Mouse (Mus musculus) urinary bladder, adult 18-20 months (tissue): Measurements from ENCODE around the gene Gm14819.
"Not testable (repeated sequence)": the region's sequence is repeated elsewhere in the genome, so short reads cannot be mapped to it uniquely, and the experiment has no call there.

ENCODE experiments used
- DNase-seq, 2 experiments: peaks; one replicate each; pipeline ENCODE4 v3.0.0; 2022; ENCODE audit warnings: low spot score in 2 of 2, mixed read lengths in 2 of 2

The Gm14819 gene

GRCm38 (mm10) chrX:35403883-35404282 lies at the start of gene Gm14819:
Gene Gm14819, plus strand, starts transcription at chrX:35404183.
- not testable (repeated sequence) for DNase-seq
